Mouse (Mus musculus): Measurements from ENCODE around the gene Neu1.
"Not testable (repeated sequence)": the region's sequence is repeated elsewhere in the genome, so short reads cannot be mapped to it uniquely, and the experiment has no call there.

Neu1 gene

GRCm38 (mm10) chr17:34970850-34971249, 39.8 kb downstream of the Neu1 start:
- not testable (repeated sequence) for DNase-seq

GRCm38 (mm10) chr17:34971694-34972068, 40.6 kb downstream of the Neu1 start:
- not testable (repeated sequence) for DNase-seq

- peak; percentile 69 for DNase-seq
Measured at GRCm38 (mm10) chr17:34972069-34972749, 41.2 kb downstream of the Neu1 start, which contains the start of the genes Hspa1a and Hspa1l. Gene Hspa1a, minus strand, starts transcription at chr17:34972156. Gene Hspa1l, plus strand, starts transcription at chr17:34972703.

DNA sequence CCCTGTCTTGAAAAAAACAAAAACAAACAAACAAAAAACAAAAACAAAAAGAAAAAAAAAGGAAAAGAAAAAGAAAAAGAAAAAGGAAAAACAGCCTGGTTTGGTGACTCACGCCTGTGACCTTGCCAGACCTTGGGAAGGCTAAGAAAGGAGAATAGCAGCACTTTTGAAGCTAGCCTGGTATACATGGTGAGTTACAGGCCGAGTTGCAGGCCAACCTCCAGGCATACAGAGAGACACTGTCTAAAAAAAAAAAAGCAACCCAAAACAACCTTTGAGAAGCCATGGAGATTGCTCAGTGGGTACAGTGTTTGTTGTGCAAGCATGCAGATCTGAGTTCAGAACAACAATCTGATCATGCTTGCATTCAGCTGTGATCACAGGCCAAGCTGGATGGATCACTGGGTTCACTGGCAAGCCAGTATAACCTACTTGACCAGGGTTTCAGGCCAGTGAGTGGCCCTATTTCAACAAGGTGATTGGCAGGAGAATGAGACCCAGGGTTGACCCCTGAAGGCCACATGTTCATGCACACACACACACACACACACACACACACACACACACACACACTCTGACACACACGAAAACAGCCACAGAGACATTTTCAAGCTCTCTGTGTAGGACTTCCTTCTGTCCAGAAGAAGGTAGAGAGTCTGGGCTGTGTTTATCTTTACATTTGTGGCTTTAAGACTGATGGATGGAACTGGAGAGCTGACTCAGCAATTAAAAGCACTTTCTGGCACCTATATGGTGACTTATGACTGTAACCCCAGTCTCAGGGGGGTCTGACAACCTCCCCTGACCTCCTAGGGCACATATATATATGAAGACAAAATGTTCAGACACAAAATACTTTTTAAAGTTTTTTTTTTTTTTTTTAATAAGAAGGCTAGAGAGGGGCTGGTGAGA, 44.8 kb downstream of the Neu1 start:
- no peak for DNase-seq

GRCm38 (mm10) chr17:34977000-34977399, 45.9 kb downstream of the Neu1 start:
- DNase-seq = no peak

DNA sequence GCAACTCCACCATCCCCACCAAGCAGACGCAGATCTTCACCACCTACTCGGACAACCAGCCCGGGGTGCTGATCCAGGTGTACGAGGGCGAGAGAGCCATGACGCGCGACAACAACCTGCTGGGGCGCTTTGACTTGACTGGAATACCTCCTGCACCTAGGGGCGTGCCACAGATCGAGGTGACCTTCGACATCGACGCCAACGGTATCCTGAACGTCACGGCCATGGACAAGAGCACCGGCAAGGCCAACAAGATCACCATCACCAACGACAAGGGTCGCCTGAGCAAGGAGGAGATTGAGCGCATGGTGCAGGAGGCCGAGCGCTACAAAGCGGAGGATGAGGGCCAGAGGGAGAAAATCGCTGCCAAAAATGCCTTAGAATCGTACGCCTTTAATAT, 47.2 kb downstream of the Neu1 start:
- DNase-seq = no peak

GRCm38 (mm10) chr17:34979631-34980030, 48.6 kb downstream of the Neu1 start:
- no peak for DNase-seq

DNA sequence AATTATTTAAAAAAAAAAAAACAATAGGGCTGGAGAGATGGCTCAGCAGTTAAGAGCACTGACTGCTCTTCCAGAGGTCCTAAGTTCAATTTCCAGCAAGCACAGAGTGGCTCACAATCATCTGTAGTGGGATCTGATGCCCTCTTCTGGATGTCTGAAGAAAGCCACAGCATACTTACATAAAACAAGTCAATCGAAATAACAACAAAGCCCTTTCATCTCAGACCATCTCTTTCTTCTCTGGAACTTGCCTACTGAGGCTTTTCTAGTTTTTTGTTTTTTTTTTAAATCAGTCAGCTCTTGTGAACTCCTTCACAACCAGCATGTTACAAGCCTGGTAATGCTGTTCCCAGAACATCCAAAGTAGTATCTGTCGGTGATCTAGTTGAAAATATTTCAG, 49.6 kb downstream of the Neu1 start:
- DNase-seq = no peak

- peak; percentile 92 for DNase-seq
Measured at GRCm38 (mm10) chr17:34981690-34982180, 50.7 kb downstream of the Neu1 start, which contains the start of gene Lsm2. Gene Lsm2, plus strand, starts transcription at chr17:34981862.

- no peak for DNase-seq
Measured at GRCm38 (mm10) chr17:34982328-34982727, 51.3 kb downstream of the Neu1 start.

- no peak for DNase-seq
Measured at GRCm38 (mm10) chr17:34984218-34984617, 53.2 kb downstream of the Neu1 start.
